Mouse (Mus musculus): ENCODE measurements around the gene Gm36028.

GRCm38 (mm10) chr16:37888986-37889385 lies 28.0 kb upstream of the Gm36028 start:
- TF ChIP-seq TCF12 (IDR thresholded peaks at IDR 0.05; ENCODE audit: insufficient read depth, poor library complexity, severe bottlenecking) (no peak), POLR2A (IDR thresholded peaks at IDR 0.05; ENCODE audit: insufficient read length, low read depth) (no peak), MYOD1 (IDR thresholded peaks at IDR 0.05; ENCODE audit: control insufficient read depth in 1 of 3, insufficient read length in 2 of 3, low read depth in 2 of 3) (no peak), SRF (IDR thresholded peaks at IDR 0.05; ENCODE audit: control insufficient read depth, insufficient read length, low read depth) (no peak), USF1 (IDR thresholded peaks at IDR 0.05; ENCODE audit: low read depth) (no peak), E2F4 (IDR thresholded peaks at IDR 0.05; ENCODE audit: insufficient read depth) (no peak), REST (IDR thresholded peaks at IDR 0.05; ENCODE audit: insufficient read depth, insufficient read length) (no peak), MAX (IDR thresholded peaks at IDR 0.05; ENCODE audit: low read depth) (no peak)
